Mouse (Mus musculus): ENCODE measurements at regions not wholly inside any gene's neighbourhood (a gene's known extent, or its start where the extent isn't known, plus 50 kb on each side); places are given as distances from the start of the nearest gene placed in this dataset.

GRCm38 (mm10) chr19:60148313-60148965 lies 78.1 kb downstream of the Fam204a start:
- DNase-seq: no peak

GRCm38 (mm10) chr19:60146451-60147190 lies 79.9 kb downstream of the Fam204a start:
- DNase-seq: no peak

GRCm38 (mm10) chr19:60145242-60145641 lies 81.3 kb downstream of the Fam204a start:
- DNase-seq: no peak

- DNase-seq: peak; percentile 32 to 34
Observed at GRCm38 (mm10) chr19:60144336-60144989, 82.0 kb downstream of the Fam204a start.

- DNase-seq: no peak
Observed at GRCm38 (mm10) chr19:60138881-60139280, 87.6 kb downstream of the Fam204a start.

GRCm38 (mm10) chr19:60136491-60136890 lies 90.0 kb downstream of the Fam204a start:
- no peak for DNase-seq

GRCm38 (mm10) chr19:60134447-60135328 lies 91.8 kb downstream of the Fam204a start:
- DNase-seq: no peak

- no peak for DNase-seq
Observed at GRCm38 (mm10) chr19:60129635-60130034, 96.9 kb downstream of the Fam204a start.

GRCm38 (mm10) chr19:60124638-60125037 lies 101.9 kb downstream of the Fam204a start:
- no peak for DNase-seq

- DNase-seq: no peak
Observed at GRCm38 (mm10) chr19:60120917-60121316, 105.6 kb downstream of the Fam204a start.

GRCm38 (mm10) chr19:60119051-60119450 lies 107.5 kb downstream of the Fam204a start:
- DNase-seq: no peak

GRCm38 (mm10) chr19:60113666-60114388 lies 112.7 kb downstream of the Fam204a start:
- DNase-seq: no peak

GRCm38 (mm10) chr19:60110278-60110677 lies 116.2 kb downstream of the Fam204a start:
- no peak for DNase-seq

GRCm38 (mm10) chr19:60109488-60109887 lies 117.0 kb downstream of the Fam204a start:
- no peak for DNase-seq

GRCm38 (mm10) chr19:60097915-60098314 lies 128.6 kb downstream of the Fam204a start:
- no peak for DNase-seq

- DNase-seq: no peak
Observed at GRCm38 (mm10) chr19:60074986-60075385, 131.5 kb upstream of the Rab11fip2 start.

GRCm38 (mm10) chr19:60073328-60073727 lies 129.9 kb upstream of the Rab11fip2 start:
- DNase-seq: no peak

GRCm38 (mm10) chr19:60066183-60066582 lies 122.7 kb upstream of the Rab11fip2 start:
- DNase-seq: no peak

GRCm38 (mm10) chr19:60055121-60055874 lies 111.8 kb upstream of the Rab11fip2 start:
- DNase-seq: no peak

- no peak for DNase-seq
Observed at GRCm38 (mm10) chr19:60051151-60051550, 107.7 kb upstream of the Rab11fip2 start.

GRCm38 (mm10) chr19:60040721-60041120 lies 97.3 kb upstream of the Rab11fip2 start:
- DNase-seq: no peak
